Mouse (Mus musculus) small intestine, adult 2 months (tissue): ENCODE measurements around the gene Abl1.

Experiments used
- CTCF ChIP-seq: fragments of 200-500 bp; IDR thresholded peaks from 2 replicates; pipeline ENCODE4 v1.5.1; 2012; ENCODE audit warnings: low read depth, mild to moderate bottlenecking, control low read depth, inconsistent platforms, low read length, moderate library complexity, mixed read lengths; ENCODE audit not compliant: insufficient replicate concordance, insufficient read length; ENCODE audit errors: extremely low read depth
- POLR2A ChIP-seq: fragments of 200-500 bp; IDR thresholded peaks from 2 replicates; pipeline ENCODE4 v1.6.1; 2012; ENCODE audit warnings: low read depth, mild to moderate bottlenecking, control low read depth, inconsistent platforms, low read length, moderate library complexity

GRCm38 (mm10) chr2:31844729-31845136 is 156.6 kb downstream of the Abl1 start:
- no peak for TF ChIP-seq POLR2A
- TF ChIP-seq CTCF: no peak
